Mouse (Mus musculus) gastrocnemius, adult 8-10 months (tissue): ENCODE data around the gene Dis3l2. TPM values are rescaled to one million over a fixed set of nuclear protein-coding genes. Genes with fewer than 3 reads are reported as not detected.

Experiments used
- DNase-seq, 2 experiments: peaks; one replicate each; pipeline ENCODE4 v3.0.0; 2022; ENCODE audit warnings: low spot score in 2 of 2
- total RNA-seq, 4 experiments: library from RNA; stranded (reverse); gene quantifications; 2 replicates each; pipeline ENCODE4 v1.2.4; 2022

The Dis3l2 gene
- total RNA-seq, 4 experiments from 2014 or later = 11.8 to 13.5 (median 13.4) TPM

GRCm38 (mm10) chr1:87059042-87059665 is 355.5 kb downstream of the Dis3l2 start:
- no peak for DNase-seq

GRCm38 (mm10) chr1:87060913-87061312 is 357.3 kb downstream of the Dis3l2 start:
- DNase-seq = no peak

- DNase-seq = no peak
Observed at GRCm38 (mm10) chr1:87070720-87071119, 367.1 kb downstream of the Dis3l2 start.

GRCm38 (mm10) chr1:87073776-87074175 is 370.2 kb downstream of the Dis3l2 start:
- DNase-seq = no peak

- no peak for DNase-seq
Observed at GRCm38 (mm10) chr1:87086196-87086595, 382.6 kb downstream of the Dis3l2 start.

- DNase-seq = no peak
Observed at GRCm38 (mm10) chr1:87086964-87087363, 383.4 kb downstream of the Dis3l2 start.

- no peak for DNase-seq
Observed at GRCm38 (mm10) chr1:87089251-87089650, 385.6 kb downstream of the Dis3l2 start.

- DNase-seq = no peak
Observed at GRCm38 (mm10) chr1:87089828-87090227, 386.2 kb downstream of the Dis3l2 start, which contains the start of gene Alppl2. Gene Alppl2, minus strand, starts transcription at chr1:87089928.

- DNase-seq = no peak
Observed at GRCm38 (mm10) chr1:87095642-87096041, 392.0 kb downstream of the Dis3l2 start.

- peak; percentile 27 to 39 for DNase-seq
Observed at GRCm38 (mm10) chr1:87098358-87098975, 394.9 kb downstream of the Dis3l2 start.

Other genes starting within 250 kb of the Dis3l2 start
- gene Ptma, start 177.1 kb upstream of the Dis3l2 start, total RNA-seq = 10 to 100 TPM; 50.9 to 76.9 (median 67.7) TPM
- gene Pde6d, start 121.2 kb upstream of the Dis3l2 start, total RNA-seq = 10 to 100 TPM; 24.5 to 33.4 (median 26.8) TPM
- gene Cops7b, start 120.9 kb upstream of the Dis3l2 start, total RNA-seq = 10 to 100 TPM in 3 of 4 experiments, 1 to 10 TPM in 1; 9.6 to 10.5 (median 10.3) TPM
- gene Nppc, start 33.2 kb upstream of the Dis3l2 start, total RNA-seq = under 1 TPM; 0.38 to 0.92 (median 0.48) TPM